Comparison of ENCODE assay signal across 8 mouse cellular contexts in genomic region chr6:71143894-71144455, GRCm38 (mm10). TPM values are rescaled to one million over a fixed set of nuclear protein-coding genes. Genes with fewer than 3 reads are reported as not detected.
A peak's percentile ranks its signal among the peaks of the same experiment; 100 is the strongest.
DNase-seq lines count a peak whose midpoint lies in the region; ATAC-seq lines count a peak whose summit lies in the region.

Gene Thnsl2 (minus strand): TSS chr6:71144439.

- peak within 1 kb of the TSS; percentile 86 for H3K4me2 ChIP-seq in hindbrain, embryonic 15.5 days

- H3K4me1 ChIP-seq in hindbrain, embryonic 15.5 days (replicated peaks) = peaks cover 7% of the 10 kb centered on the region; the same call in 1 of the 2 replicates

- no peaks in the 10 kb centered on the region for H3K9me3 ChIP-seq in hindbrain, embryonic 15.5 days

- no peaks in the 10 kb centered on the region for H3K27me3 ChIP-seq in hindbrain, embryonic 15.5 days

- peak within 1 kb of the TSS; percentile 79 for H3K27ac ChIP-seq in hindbrain, embryonic 15.5 days (replicated peaks)

- H3K9ac ChIP-seq in hindbrain, embryonic 15.5 days = peak within 1 kb of the TSS; percentile 71

- ATAC-seq in common myeloid progenitor, adult 5-6 weeks (replicated peaks; ENCODE audit: low read depth, poor library complexity, severe bottlenecking) = peak; percentile 92
- ATAC-seq in hindbrain, embryonic 15.5 days (ENCODE audit: low FRiP score, low read depth) = peak; percentile 91

- peak; percentile 83 to 95 for DNase-seq in adrenal gland, adult (ENCODE audit: inconsistent age in 2 of 2, low spot score in 1 of 2)
- DNase-seq in gastrocnemius, adult 8-10 months (ENCODE audit: low spot score in 2 of 2) = peak; percentile 60 to 70
- peak; percentile 42 for DNase-seq in left cerebral cortex, adult 11 months (ENCODE audit: low spot score)
- peak; percentile 66 for DNase-seq in lung, postnatal 14 days
- peak; percentile 71 for DNase-seq in ovary, postnatal 36 days (ENCODE audit: low spot score)
- DNase-seq in urinary bladder, adult 2 months (ENCODE audit: low spot score) = peak; percentile 58

- peak within 1 kb of the TSS; percentile 54 for H3K4me3 ChIP-seq in hindbrain, embryonic 15.5 days

- no peaks in the 10 kb centered on the region for H3K36me3 ChIP-seq in hindbrain, embryonic 15.5 days

- WGBS in hindbrain, embryonic 15.5 days = 0% methylated on average over 32 of the region's 32 CpGs

RNA-seq across cellular contexts. Expression of gene Thnsl2, which starts in this region (rescaled TPM):
- 0.14 and 0.29 TPM in 2 replicates for total RNA-seq in common myeloid progenitor, adult 5-6 weeks (2017)
- total RNA-seq in gastrocnemius, adult 8-10 months (2022) = 10 to 100 TPM in 2 of 4 experiments, 1 to 10 TPM in 2; 8.9 to 12.8 (median 9.8) TPM
- polyA plus RNA-seq in hindbrain, embryonic 15.5 days (2015; fragmentation: Nextera tagmentation; extraction: Ambion mirVana) = 4.5 and 5.6 TPM in 2 replicates
- 10.0 and 10.5 TPM in 2 replicates for polyA plus RNA-seq in urinary bladder, adult 2 months (2012; rRNA removed)

Comparison
In these comparisons a context has a peak if more than half of its experiments do, and no peak if none do; other contexts are left out.
1. Peak in every context shown above with its lines: DNase-seq, ATAC-seq, H3K4me3 ChIP-seq and H3K27ac ChIP-seq.
2. Peak in ATAC-seq in common myeloid progenitor, adult 5-6 weeks; RNA of the gene not detected or under 1 TPM.